Mouse (Mus musculus) heart, embryonic 10.5 days (tissue): ENCODE data around the gene Cacul1. TPM values are rescaled to one million over a fixed set of nuclear protein-coding genes. Genes with fewer than 3 reads are reported as not detected.

ENCODE experiments used
- DNase-seq: peaks from one replicate; pipeline ENCODE4 v3.0.0-alpha.2; 2017; ENCODE audit warnings: low spot score
- H3K27ac ChIP-seq: fragments of 300-500 bp; sonication (generic); 2 replicates; pipeline ENCODE4 v1.5.1; 2016; ENCODE audit warnings: mild to moderate bottlenecking
- H3K27me3 ChIP-seq: fragments of 300-500 bp; sonication (generic); 2 replicates; pipeline ENCODE4 v1.6.1; 2016; ENCODE audit warnings: mild to moderate bottlenecking; ENCODE audit not compliant: poor library complexity, insufficient read depth, severe bottlenecking
- H3K36me3 ChIP-seq: fragments of 300-500 bp; sonication (generic); 2 replicates; pipeline ENCODE4 v1.6.1; 2016; ENCODE audit warnings: mild to moderate bottlenecking, moderate library complexity
- H3K4me1 ChIP-seq: fragments of 300-500 bp; sonication (generic); 2 replicates; pipeline ENCODE4 v1.6.1; 2016; ENCODE audit warnings: mild to moderate bottlenecking
- H3K4me3 ChIP-seq: fragments of 300-500 bp; sonication (generic); 2 replicates; pipeline ENCODE4 v1.5.1; 2016; ENCODE audit warnings: mild to moderate bottlenecking, moderate library complexity
- H3K9me3 ChIP-seq: fragments of 300-500 bp; sonication (generic); 2 replicates; pipeline ENCODE4 v1.6.1; 2016; ENCODE audit warnings: mild to moderate bottlenecking, moderate library complexity
- WGBS: fragments of 180-500 bp; shearing (Covaris S2); methylation state at CpG from one replicate; pipeline ENCODE4 v1.1.7; 2016; 5-methylcytosine and 5-hydroxymethylcytosine counted together
- microRNA-seq: library from miRNA; unstranded; fragments of <30 nt; microRNA quantifications from one replicate; pipeline ENCODE4, GENCODE M21; 2017
- polyA plus RNA-seq: library from polyadenylated mRNA; unstranded; fragments of >200 nt; fragmentation: Nextera tagmentation; extraction: Ambion mirVana; gene quantifications from 2 replicates; pipeline ENCODE4 v1.2.1, GENCODE M21; 2016

The Cacul1 gene
- polyA plus RNA-seq, 1 experiment from 2014 or later, result 26.3 TPM

DNA sequence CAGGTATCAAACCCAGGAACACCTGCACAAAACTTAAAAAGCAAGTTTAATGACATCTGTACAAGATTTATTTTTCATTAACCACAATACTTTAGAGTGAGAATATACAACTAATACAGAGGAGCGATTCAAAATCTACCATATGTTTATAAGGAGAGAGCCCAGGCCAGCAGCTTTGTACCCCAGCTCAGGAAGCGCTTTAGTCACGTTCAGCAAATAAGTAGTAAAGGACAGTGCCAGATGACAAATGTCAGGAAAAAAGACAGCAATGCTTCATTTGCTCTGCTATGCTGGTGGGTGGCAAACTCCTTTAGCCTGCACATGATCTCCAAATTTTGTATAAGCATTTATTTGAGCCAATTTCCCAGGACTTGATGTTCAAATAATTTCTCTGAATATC lies 56.1 kb downstream of the Cacul1 start:
- 86% methylated on average over 3 of the region's 3 CpGs for WGBS
- DNase-seq, result no peak

DNA sequence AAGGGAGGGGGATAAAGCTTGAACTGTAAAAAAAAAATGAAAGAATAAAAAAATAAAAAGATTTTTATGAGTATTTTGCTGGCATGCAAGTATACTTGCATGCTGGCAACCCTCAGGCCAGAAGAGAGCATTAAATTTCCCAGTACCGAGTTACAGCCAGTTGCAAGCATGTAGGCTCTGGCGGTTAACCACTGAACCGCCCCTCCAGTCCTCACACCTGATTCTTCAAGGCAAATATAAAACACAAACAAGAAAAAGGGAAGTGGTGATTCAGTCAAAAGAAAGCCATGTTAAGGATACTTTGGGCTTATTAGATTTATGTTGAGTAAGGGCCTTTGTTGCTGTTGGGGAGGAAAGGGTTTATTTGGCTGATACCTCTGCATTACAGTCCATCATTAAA lies 60.7 kb downstream of the Cacul1 start:
- no peaks in the 10 kb centered on the region for H3K4me1 ChIP-seq
- H3K4me3 ChIP-seq, result no peak overlapping the region
- H3K36me3 ChIP-seq, result no peaks in the 10 kb centered on the region
- WGBS, result 95% methylated on average over 3 of the region's 3 CpGs
- no peaks in the 10 kb centered on the region for H3K9me3 ChIP-seq
- H3K27me3 ChIP-seq, result no peaks in the 10 kb centered on the region
- no peak for DNase-seq
- H3K27ac ChIP-seq, result no peak overlapping the region

More for the DNA sequence above, 56.1 kb downstream of the Cacul1 start:
- Histone ChIP-seq H3K9me3 (no peaks in the 10 kb centered on the region), H3K27ac (no peak overlapping the region), H3K4me3 (no peak overlapping the region), H3K27me3 (no peaks in the 10 kb centered on the region), H3K4me1 (no peaks in the 10 kb centered on the region), H3K36me3 (peaks cover 8% of the 10 kb centered on the region)

DNA sequence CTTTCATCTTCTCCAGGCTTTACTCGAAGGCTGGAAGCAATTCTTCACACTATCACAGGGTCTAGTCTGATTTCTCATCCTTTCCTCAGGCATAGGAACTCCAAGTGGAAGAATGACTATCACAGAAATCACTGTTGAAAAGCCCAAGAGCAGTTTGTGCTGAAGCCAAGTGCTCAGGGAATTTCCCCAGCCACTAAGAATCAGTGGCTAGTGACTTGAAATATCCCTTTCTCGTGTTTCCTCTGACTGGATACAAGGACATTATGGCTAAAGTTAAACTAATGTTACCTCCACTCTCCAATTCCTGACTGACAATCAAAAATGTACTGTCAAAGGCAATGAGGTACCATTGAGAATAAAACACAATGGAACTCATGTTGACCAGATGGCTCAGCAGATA lies 65.8 kb downstream of the Cacul1 start:
- WGBS, result 60% methylated on average over 2 of the region's 2 CpGs
- no peaks in the 10 kb centered on the region for H3K4me1 ChIP-seq
- H3K4me3 ChIP-seq, result no peak overlapping the region
- 0 out of 2 replicates have a peak, but pooled peaks cover 4% of the 10 kb centered on the region for H3K27me3 ChIP-seq
- no peaks in the 10 kb centered on the region for H3K9me3 ChIP-seq
- no peak overlapping the region for H3K27ac ChIP-seq
- H3K36me3 ChIP-seq, result no peaks in the 10 kb centered on the region
- DNase-seq, result no peak

DNA sequence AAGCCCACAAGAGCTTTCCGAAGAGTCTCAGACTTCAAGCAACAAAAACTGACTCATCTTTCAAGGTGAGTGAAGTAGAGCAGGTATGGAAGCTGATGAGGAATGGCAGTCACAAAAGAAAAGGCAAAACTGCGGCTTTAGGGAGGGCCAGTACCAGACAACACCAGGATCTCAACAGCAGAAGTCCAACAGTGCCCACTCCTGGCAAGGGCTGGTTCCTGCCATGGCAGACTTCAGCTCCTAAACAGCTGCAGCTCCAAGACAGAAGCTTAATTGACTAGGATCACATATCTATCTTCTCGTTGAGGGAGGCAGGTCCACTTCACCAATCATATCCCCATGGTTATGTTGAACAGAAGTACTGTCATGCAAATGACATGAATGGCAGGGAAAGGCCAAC lies 67.4 kb downstream of the Cacul1 start:
- Histone ChIP-seq H3K4me1 (no peaks in the 10 kb centered on the region), H3K27me3 (0 out of 2 replicates have a peak, but pooled peaks cover 4% of the 10 kb centered on the region), H3K4me3 (no peak overlapping the region), H3K36me3 (no peaks in the 10 kb centered on the region), H3K27ac (no peak overlapping the region), H3K9me3 (no peaks in the 10 kb centered on the region)
- 60% methylated on average over 3 of the region's 3 CpGs for WGBS
- DNase-seq, result no peak

DNA sequence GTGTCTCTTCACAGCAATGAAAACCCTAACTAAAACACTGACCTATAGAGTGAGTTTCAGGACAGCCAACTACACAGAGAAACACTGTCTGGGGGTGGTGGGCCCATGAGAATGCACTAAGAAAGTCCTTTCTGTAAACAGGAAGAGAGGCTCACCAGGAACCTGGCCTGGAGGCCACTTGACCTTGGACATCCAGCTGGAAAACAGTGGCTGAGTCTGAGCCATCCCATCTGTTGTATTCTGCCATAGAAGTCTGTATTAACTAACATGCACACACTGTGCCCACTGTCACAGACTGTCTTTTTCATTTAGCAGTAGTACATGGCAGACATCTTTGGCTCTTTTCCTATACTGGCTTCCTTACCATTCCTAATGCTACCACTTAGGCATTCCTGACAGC lies 80.6 kb downstream of the Cacul1 start:
- no peak overlapping the region for H3K27ac ChIP-seq
- no peak for DNase-seq
- no peaks in the 10 kb centered on the region for H3K9me3 ChIP-seq
- H3K27me3 ChIP-seq, result no peaks in the 10 kb centered on the region
- no peak overlapping the region for H3K4me3 ChIP-seq
- no peaks in the 10 kb centered on the region for H3K36me3 ChIP-seq
- H3K4me1 ChIP-seq, result no peaks in the 10 kb centered on the region

DNA sequence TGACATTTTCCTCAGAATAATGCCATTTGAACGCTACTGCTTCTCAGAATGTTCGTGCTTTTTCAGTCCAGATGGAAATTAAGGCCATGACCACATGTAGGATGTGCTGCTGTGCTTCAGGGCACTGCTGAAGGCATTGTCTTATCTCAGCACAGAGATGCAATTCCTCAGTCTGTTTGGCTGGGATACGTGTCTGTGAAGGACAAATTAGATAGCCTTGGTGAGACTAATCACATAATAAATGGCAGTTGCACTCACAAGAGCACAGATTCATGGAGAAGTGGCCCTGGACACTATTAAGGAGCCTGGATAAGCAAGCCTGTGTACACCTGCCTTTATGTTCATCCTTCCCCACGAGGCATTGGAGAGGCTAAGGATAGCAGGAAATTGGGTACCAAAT lies 83.7 kb downstream of the Cacul1 start:
- H3K27ac ChIP-seq, result no peak overlapping the region
- 69% methylated on average over 4 of the region's 4 CpGs for WGBS
- no peaks in the 10 kb centered on the region for H3K36me3 ChIP-seq

DNA sequence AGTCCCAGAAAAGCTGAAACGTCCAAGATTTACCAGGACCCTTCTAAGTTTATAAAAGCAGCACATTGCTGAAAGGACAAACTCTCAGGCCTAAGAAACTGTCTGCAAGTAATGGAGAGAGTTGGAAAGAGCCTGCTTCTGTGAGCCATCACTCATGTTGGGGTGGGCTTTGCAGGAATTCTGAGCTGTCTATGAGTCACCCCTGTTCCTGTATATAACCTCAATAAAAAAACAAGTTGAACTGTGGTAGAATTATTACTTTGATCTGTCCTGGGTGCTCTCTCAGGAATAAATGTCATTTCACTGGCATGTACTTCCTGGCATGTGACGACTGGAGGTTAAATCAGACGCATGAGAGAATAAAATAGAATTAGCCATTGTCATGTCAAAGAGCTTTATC lies 85.1 kb downstream of the Cacul1 start:
- Histone ChIP-seq H3K4me1 (no peaks in the 10 kb centered on the region), H3K36me3 (no peaks in the 10 kb centered on the region), H3K27me3 (no peaks in the 10 kb centered on the region), H3K9me3 (no peaks in the 10 kb centered on the region), H3K4me3 (no peak overlapping the region), H3K27ac (no peak overlapping the region)
- 63% methylated on average over 3 of the region's 3 CpGs for WGBS
- DNase-seq, result no peak

More for the DNA sequence above, 83.7 kb downstream of the Cacul1 start:
- no peaks in the 10 kb centered on the region for H3K27me3 ChIP-seq
- H3K4me1 ChIP-seq, result no peaks in the 10 kb centered on the region
- no peak for DNase-seq
- H3K9me3 ChIP-seq, result no peaks in the 10 kb centered on the region
- no peak overlapping the region for H3K4me3 ChIP-seq

DNA sequence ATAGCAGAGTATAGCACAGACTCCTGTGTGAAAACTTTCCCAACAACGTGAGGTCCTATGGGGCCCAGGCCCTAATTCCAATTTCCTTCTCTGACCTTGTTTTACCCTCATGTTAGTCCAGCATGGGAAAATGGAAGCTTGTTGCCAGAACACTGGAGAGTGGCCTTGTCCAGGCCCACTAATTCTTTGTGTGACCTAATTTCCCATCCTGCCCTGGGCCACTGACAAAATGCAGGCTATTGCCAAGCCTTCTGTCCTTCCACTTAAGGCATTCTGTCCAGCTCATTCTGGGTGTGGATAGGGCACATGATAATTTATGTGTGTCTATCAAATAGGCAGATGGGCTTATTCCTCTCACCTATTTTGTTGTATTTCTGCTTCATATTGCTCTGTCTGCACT lies 91.3 kb downstream of the Cacul1 start:
- Histone ChIP-seq H3K4me1 (no peaks in the 10 kb centered on the region), H3K9me3 (no peaks in the 10 kb centered on the region), H3K27me3 (no peaks in the 10 kb centered on the region), H3K36me3 (no peaks in the 10 kb centered on the region), H3K4me3 (no peak overlapping the region), H3K27ac (no peak overlapping the region)
- WGBS, result 78% methylated on average over 1 of the region's 1 CpGs
- DNase-seq, result no peak

DNA sequence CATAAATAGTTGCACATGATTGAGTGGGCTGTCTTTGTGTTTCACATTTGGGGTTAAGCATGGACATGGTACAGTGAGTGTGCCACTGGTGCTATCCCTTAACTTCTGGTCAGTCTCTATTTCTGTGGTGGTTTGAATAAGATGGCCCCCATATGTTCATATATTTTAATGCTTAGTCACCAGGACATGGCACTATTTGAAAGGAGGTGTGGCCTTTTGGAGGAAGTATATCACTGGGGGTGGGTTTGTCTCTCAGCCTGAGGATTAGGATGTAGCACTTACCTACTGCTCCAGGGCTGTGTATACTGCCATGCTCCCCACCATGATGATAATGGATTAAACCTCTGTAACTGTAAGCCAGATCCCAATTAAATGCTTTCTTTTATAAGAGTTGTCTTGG lies 95.6 kb downstream of the Cacul1 start:
- no peak overlapping the region for H3K4me3 ChIP-seq

DNA sequence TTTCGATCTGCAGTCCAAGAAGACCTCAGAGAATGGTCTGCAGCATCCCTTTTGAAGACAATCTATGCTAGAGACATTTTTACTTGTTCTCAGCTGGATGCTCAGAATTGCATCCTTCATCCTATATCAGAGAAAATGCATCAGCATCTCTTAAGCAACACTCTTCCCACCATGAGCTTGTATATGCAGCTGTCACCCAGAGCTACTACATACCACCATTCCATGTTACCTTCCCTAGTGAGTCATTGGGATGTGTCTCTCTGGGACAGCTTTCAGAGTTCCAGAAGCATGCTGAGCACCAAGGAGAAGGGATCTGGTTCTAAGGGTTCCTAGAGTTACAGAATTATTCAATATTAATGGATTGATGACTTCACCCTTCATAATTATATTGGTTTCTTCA lies 102.0 kb downstream of the Cacul1 start:
- Histone ChIP-seq H3K27me3 (no peaks in the 10 kb centered on the region), H3K4me1 (no peaks in the 10 kb centered on the region), H3K4me3 (no peak overlapping the region), H3K9me3 (no peaks in the 10 kb centered on the region), H3K27ac (no peak overlapping the region), H3K36me3 (no peaks in the 10 kb centered on the region)
- no peak for DNase-seq
- WGBS, result 47% methylated on average over 1 of the region's 1 CpGs

More for the DNA sequence above, 95.6 kb downstream of the Cacul1 start:
- H3K27me3 ChIP-seq, result no peaks in the 10 kb centered on the region
- no peak overlapping the region for H3K27ac ChIP-seq
- H3K9me3 ChIP-seq, result no peaks in the 10 kb centered on the region
- no peak for DNase-seq
- no peaks in the 10 kb centered on the region for H3K36me3 ChIP-seq
- H3K4me1 ChIP-seq, result no peaks in the 10 kb centered on the region

DNA sequence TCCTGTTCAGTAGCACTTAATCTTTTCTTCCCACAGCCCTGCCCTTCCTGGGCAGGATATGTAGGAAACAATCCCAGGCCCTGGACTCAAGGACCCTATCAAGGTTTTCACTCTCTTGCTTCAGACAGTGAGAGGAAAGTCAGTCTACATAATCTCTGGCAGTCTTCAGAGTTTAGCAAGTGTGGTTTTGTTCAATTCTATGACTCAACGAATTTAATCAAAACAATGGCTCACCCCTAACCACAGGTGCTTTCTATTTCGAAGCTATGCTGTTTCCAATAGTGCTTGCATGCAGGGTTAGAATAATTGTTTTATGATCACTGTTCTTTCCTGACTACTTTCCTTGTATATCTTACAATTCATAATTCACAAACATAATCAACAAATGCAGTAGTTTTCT lies 103.0 kb downstream of the Cacul1 start:
- Histone ChIP-seq H3K27me3 (no peaks in the 10 kb centered on the region), H3K9me3 (no peaks in the 10 kb centered on the region), H3K4me3 (no peak overlapping the region), H3K36me3 (no peaks in the 10 kb centered on the region), H3K27ac (no peak overlapping the region), H3K4me1 (no peaks in the 10 kb centered on the region)
- DNase-seq, result no peak
- 37% methylated on average over 2 of the region's 2 CpGs for WGBS

Small RNA genes lying within 50 kb of the gene (microRNA-seq; reads per million reads assigned to microRNA genes)
- gene Gm25238, result not detected

Other genes starting within 250 kb of the Cacul1 start
- gene Prlhr, start 112.7 kb downstream of the Cacul1 start, polyA plus RNA-seq, result not detected in 2 replicates
- 1.1 and 1.2 TPM in 2 replicates for gene Nanos1, start 175.0 kb upstream of the Cacul1 start, polyA plus RNA-seq
- gene Eif3a, start 209.6 kb upstream of the Cacul1 start, polyA plus RNA-seq, result 135 and 153 TPM in 2 replicates
- 28.5 and 30.6 TPM in 2 replicates for gene Fam45a, start 230.6 kb upstream of the Cacul1 start, polyA plus RNA-seq